Mouse (Mus musculus): ENCODE results near the gene Rrp7a. TPM values are rescaled to one million over a fixed set of nuclear protein-coding genes. Genes with fewer than 3 reads are reported as not detected.

The Rrp7a gene
- total RNA-seq, 1 experiment: 114 TPM

DNA sequence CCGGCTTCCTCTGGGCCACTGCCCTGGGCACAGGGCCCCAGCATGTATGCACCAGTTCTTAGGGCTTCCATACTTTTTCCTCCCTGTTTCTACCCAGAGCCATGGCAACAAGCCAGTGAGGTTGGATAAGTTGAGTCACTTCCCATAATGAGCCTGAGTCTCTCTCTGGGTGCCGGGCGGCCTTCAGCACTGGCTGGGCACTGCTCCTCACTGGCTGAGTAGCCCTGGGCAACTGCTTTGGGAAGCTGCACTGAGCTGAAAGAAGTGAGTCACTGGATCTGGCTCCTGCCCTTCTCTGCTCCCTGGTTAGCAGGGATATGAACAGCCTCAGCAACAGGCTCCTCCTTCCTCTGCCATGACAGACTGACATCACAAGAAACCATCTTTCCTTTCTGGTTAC, 44.0 kb upstream of the Rrp7a start:
- Histone ChIP-seq H3K27ac (ENCODE audit: insufficient read depth, low read depth, low read length, poor library complexity, severe bottlenecking) (no peak overlapping the region), H3K9me3 (ENCODE audit: control insufficient read depth, insufficient read depth, low read depth, low read length) (no peaks in the 10 kb centered on the region), H3K4me1 (ENCODE audit: control insufficient read depth in 2 of 2, insufficient read depth in 2 of 2, low read length in 2 of 2, poor library complexity in 1 of 2) (peaks cover 4 to 25% of the 10 kb centered on the region in 2 experiments; a peak in 3 of 4 replicates), H3K4me3 (ENCODE audit: insufficient read depth in 1 of 2, low read depth in 1 of 2, low read length in 2 of 2, poor library complexity in 1 of 2, severe bottlenecking in 1 of 2) (no peak overlapping the region), H3K9ac (ENCODE audit: insufficient read depth, low read depth, low read length, poor library complexity, severe bottlenecking) (no peak overlapping the region), H3K36me3 (ENCODE audit: control insufficient read depth, insufficient read depth, low read length, poor library complexity, severe bottlenecking) (peaks cover 7% of the 10 kb centered on the region; the same call in 1 of the 2 replicates)
- DNase-seq (ENCODE audit: low read depth, low spot score): no peak
- in situ Hi-C loops (cut with MboI; ENCODE audit: low sequenced_read_pairs in 2 of 2, unreplicated experiment in 2 of 2): no loop called here
- TF ChIP-seq ZNF384 (IDR thresholded peaks at IDR 0.05; ENCODE audit: low read depth, low read length) (no peak), ZC3H11A (IDR thresholded peaks at IDR 0.05; ENCODE audit: borderline replicate concordance, low read depth, low read length) (no peak), MAFK (IDR thresholded peaks at IDR 0.05; ENCODE audit: insufficient read depth, low read depth, low read length) (no peak), HCFC1 (IDR thresholded peaks at IDR 0.05; ENCODE audit: borderline replicate concordance, insufficient read depth, low read length) (no peak), CHD2 (IDR thresholded peaks at IDR 0.05; ENCODE audit: low read depth, low read length) (no peak)

DNA sequence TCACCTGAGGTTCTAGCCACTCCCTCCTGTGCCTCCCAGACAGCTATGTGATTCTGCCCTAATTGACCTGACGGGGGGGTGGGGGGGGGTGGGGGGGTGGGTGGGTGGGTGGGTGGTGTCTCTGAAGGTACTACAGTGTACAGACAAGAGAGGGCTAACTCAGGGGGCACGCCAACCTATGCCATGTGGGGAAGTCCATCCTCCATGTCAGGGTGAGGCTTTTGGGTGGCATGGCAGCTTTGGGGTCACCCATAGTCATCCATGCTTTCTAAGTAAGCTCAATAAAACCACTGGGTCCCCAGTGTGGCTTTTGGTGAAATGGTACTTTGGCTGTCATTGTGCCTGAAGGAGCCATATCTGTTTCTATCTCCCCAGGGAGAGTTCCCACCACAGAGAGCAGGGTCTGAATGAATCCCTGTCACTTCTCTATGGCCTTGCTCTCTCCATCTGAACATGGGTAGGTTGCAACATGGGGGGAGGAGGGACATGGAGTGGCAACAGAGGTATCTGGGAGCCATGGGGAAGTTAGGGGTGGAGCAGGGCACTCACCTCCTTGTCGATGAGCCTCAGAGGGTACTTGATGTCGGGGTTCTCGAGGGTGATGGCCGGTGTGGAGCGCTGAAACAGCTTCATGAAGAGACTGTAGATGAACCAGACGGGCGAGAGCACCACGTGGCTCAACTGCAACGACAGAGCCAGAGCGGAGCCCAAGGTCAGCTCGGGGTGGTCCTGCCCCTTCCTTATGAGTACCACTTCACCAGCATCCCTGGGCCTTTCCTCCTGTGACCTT, 43.1 kb upstream of the Rrp7a start:
- in situ Hi-C loops (cut with MboI; ENCODE audit: low sequenced_read_pairs in 2 of 2, unreplicated experiment in 2 of 2): no loop called here
- TF ChIP-seq ZNF384 (IDR thresholded peaks at IDR 0.05; ENCODE audit: low read depth, low read length): no peak
- no peak for TF ChIP-seq HCFC1 (IDR thresholded peaks at IDR 0.05; ENCODE audit: borderline replicate concordance, insufficient read depth, low read length)
- Histone ChIP-seq H3K4me3 (ENCODE audit: insufficient read depth in 1 of 2, low read depth in 1 of 2, low read length in 2 of 2, poor library complexity in 1 of 2, severe bottlenecking in 1 of 2) (no peak overlapping the region), H3K9me3 (ENCODE audit: control insufficient read depth, insufficient read depth, low read depth, low read length) (no peaks in the 10 kb centered on the region), H3K27ac (ENCODE audit: insufficient read depth, low read depth, low read length, poor library complexity, severe bottlenecking) (no peak overlapping the region; the same call in 1 of the 2 replicates), H3K9ac (ENCODE audit: insufficient read depth, low read depth, low read length, poor library complexity, severe bottlenecking) (no peak overlapping the region), H3K4me1 (ENCODE audit: control insufficient read depth in 2 of 2, insufficient read depth in 2 of 2, low read length in 2 of 2, poor library complexity in 1 of 2) (peaks cover 7 to 26% of the 10 kb centered on the region in 2 experiments; a peak in 2 of 4 replicates), H3K36me3 (ENCODE audit: control insufficient read depth, insufficient read depth, low read length, poor library complexity, severe bottlenecking) (peaks cover 11% of the 10 kb centered on the region; the same call in 1 of the 2 replicates)
- DNase-seq (ENCODE audit: low read depth, low spot score): no peak

GRCm38 (mm10) chr15:83164971-83165471, 42.4 kb upstream of the Rrp7a start:
- 0 out of 2 replicates have a peak overlapping the region, but pooled peaks have one; percentile 3 for H3K9ac ChIP-seq (ENCODE audit: insufficient read depth, low read depth, low read length, poor library complexity, severe bottlenecking)
- peaks cover 7 to 26% of the 10 kb centered on the region in 2 experiments; a peak in 2 of 4 replicates for H3K4me1 ChIP-seq (ENCODE audit: control insufficient read depth in 2 of 2, insufficient read depth in 2 of 2, low read length in 2 of 2, poor library complexity in 1 of 2)
- in situ Hi-C loops (cut with MboI; ENCODE audit: low sequenced_read_pairs in 2 of 2, unreplicated experiment in 2 of 2): no loop called here
- TF ChIP-seq MAFK (IDR thresholded peaks at IDR 0.05; ENCODE audit: insufficient read depth, low read depth, low read length): no peak
- no peak for TF ChIP-seq ZC3H11A (IDR thresholded peaks at IDR 0.05; ENCODE audit: borderline replicate concordance, low read depth, low read length)
- no peak for TF ChIP-seq HCFC1 (IDR thresholded peaks at IDR 0.05; ENCODE audit: borderline replicate concordance, insufficient read depth, low read length)
- no peak for TF ChIP-seq CHD2 (IDR thresholded peaks at IDR 0.05; ENCODE audit: low read depth, low read length)
- no peak for TF ChIP-seq ZNF384 (IDR thresholded peaks at IDR 0.05; ENCODE audit: low read depth, low read length)
- no peak overlapping the region; the same call in 1 of the 2 replicates for H3K27ac ChIP-seq (ENCODE audit: insufficient read depth, low read depth, low read length, poor library complexity, severe bottlenecking)
- peaks cover 15% of the 10 kb centered on the region; the same call in 1 of the 2 replicates for H3K36me3 ChIP-seq (ENCODE audit: control insufficient read depth, insufficient read depth, low read length, poor library complexity, severe bottlenecking)
- H3K4me3 ChIP-seq (ENCODE audit: insufficient read depth in 1 of 2, low read depth in 1 of 2, low read length in 2 of 2, poor library complexity in 1 of 2, severe bottlenecking in 1 of 2): no peak overlapping the region; a peak in 1 of 4 replicates
- DNase-seq (ENCODE audit: low read depth, low spot score): no peak
- no peaks in the 10 kb centered on the region for H3K9me3 ChIP-seq (ENCODE audit: control insufficient read depth, insufficient read depth, low read depth, low read length)

GRCm38 (mm10) chr15:83162818-83163485, 40.4 kb upstream of the Rrp7a start:
- Histone ChIP-seq H3K27ac (ENCODE audit: insufficient read depth, low read depth, low read length, poor library complexity, severe bottlenecking) (no peak overlapping the region), H3K9me3 (ENCODE audit: control insufficient read depth, insufficient read depth, low read depth, low read length) (no peaks in the 10 kb centered on the region), H3K4me3 (ENCODE audit: insufficient read depth in 1 of 2, low read depth in 1 of 2, low read length in 2 of 2, poor library complexity in 1 of 2, severe bottlenecking in 1 of 2) (no peak overlapping the region), H3K36me3 (ENCODE audit: control insufficient read depth, insufficient read depth, low read length, poor library complexity, severe bottlenecking) (peaks cover 31% of the 10 kb centered on the region; the same call in 1 of the 2 replicates), H3K4me1 (ENCODE audit: control insufficient read depth in 2 of 2, insufficient read depth in 2 of 2, low read length in 2 of 2, poor library complexity in 1 of 2) (peaks cover 7 to 32% of the 10 kb centered on the region in 2 experiments; a peak in 2 of 4 replicates), H3K9ac (ENCODE audit: insufficient read depth, low read depth, low read length, poor library complexity, severe bottlenecking) (no peak overlapping the region)
- in situ Hi-C loops (cut with MboI; ENCODE audit: low sequenced_read_pairs in 2 of 2, unreplicated experiment in 2 of 2): no loop called here
- no peak for DNase-seq (ENCODE audit: low read depth, low spot score)
- TF ChIP-seq ZNF384 (IDR thresholded peaks at IDR 0.05; ENCODE audit: low read depth, low read length) (no peak), HCFC1 (IDR thresholded peaks at IDR 0.05; ENCODE audit: borderline replicate concordance, insufficient read depth, low read length) (no peak), MAFK (IDR thresholded peaks at IDR 0.05; ENCODE audit: insufficient read depth, low read depth, low read length) (no peak), ZC3H11A (IDR thresholded peaks at IDR 0.05; ENCODE audit: borderline replicate concordance, low read depth, low read length) (no peak), CHD2 (IDR thresholded peaks at IDR 0.05; ENCODE audit: low read depth, low read length) (no peak)

Data from ES-E14 (cell line).